Mouse (Mus musculus): ENCODE data around the gene Gar1. TPM values are rescaled to one million over a fixed set of nuclear protein-coding genes. Genes with fewer than 3 reads are reported as not detected.

Gene Gar1
- polyA plus RNA-seq, 1 experiment from 2014 or later = 72.5 TPM

DNA sequence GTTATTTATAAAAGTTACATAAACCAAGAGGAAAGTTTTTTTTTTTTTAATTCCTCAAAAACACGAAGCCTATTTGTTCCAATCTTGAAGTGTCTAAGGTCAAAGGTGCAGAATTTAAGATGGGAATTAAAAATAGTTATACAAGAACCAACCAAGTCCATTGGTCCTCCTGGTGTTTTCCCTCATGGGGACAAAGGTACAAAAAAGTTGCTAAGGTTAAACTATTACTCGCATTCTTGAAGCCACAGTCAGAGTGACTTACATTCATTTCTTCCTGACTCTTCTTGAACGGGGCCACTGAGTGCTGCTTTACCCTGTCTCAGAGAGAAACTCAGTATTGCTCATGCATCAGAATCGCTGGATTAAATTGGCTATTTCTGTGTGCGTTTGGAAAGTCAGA lies 33.9 kb downstream of the Gar1 start:
- Histone ChIP-seq H3K27me3 (no peaks in the 10 kb centered on the region), H3K4me2 (replicated peaks) (no peak overlapping the region), H3K36me3 (no peaks in the 10 kb centered on the region), H3K9ac (no peak overlapping the region), H3K4me3 (no peak overlapping the region), H3K9me3 (no peaks in the 10 kb centered on the region), H3K4me1 (no peaks in the 10 kb centered on the region), H3K27ac (no peak overlapping the region)
- 79% methylated on average over 5 of the region's 5 CpGs for WGBS
- ATAC-seq (ENCODE audit: low FRiP score, low read depth) = no peak

- no peak overlapping the region for H3K4me2 ChIP-seq (replicated peaks)
- no peak overlapping the region for H3K9ac ChIP-seq
- no peak overlapping the region for H3K27ac ChIP-seq
- no peaks in the 10 kb centered on the region for H3K36me3 ChIP-seq
- H3K4me1 ChIP-seq = no peaks in the 10 kb centered on the region
- ATAC-seq (ENCODE audit: low FRiP score, low read depth) = no peak
- no peaks in the 10 kb centered on the region for H3K9me3 ChIP-seq
- no peak overlapping the region for H3K4me3 ChIP-seq
- 80% methylated on average over 5 of the region's 5 CpGs for WGBS
- H3K27me3 ChIP-seq = no peaks in the 10 kb centered on the region
Observed at GRCm38 (mm10) chr3:129793801-129794200, 37.4 kb downstream of the Gar1 start.

GRCm38 (mm10) chr3:129782746-129783145 lies 48.5 kb downstream of the Gar1 start:
- 0 out of 2 replicates have a peak, but pooled peaks cover 3% of the 10 kb centered on the region for H3K9me3 ChIP-seq
- H3K4me1 ChIP-seq = no peaks in the 10 kb centered on the region
- H3K9ac ChIP-seq = no peak overlapping the region
- H3K4me2 ChIP-seq (replicated peaks) = no peak overlapping the region
- no peak for ATAC-seq (ENCODE audit: low FRiP score, low read depth)
- no peak overlapping the region for H3K27ac ChIP-seq
- H3K27me3 ChIP-seq = no peaks in the 10 kb centered on the region
- H3K4me3 ChIP-seq = no peak overlapping the region
- no peaks in the 10 kb centered on the region for H3K36me3 ChIP-seq
- 90% methylated on average over 3 of the region's 3 CpGs for WGBS

DNA sequence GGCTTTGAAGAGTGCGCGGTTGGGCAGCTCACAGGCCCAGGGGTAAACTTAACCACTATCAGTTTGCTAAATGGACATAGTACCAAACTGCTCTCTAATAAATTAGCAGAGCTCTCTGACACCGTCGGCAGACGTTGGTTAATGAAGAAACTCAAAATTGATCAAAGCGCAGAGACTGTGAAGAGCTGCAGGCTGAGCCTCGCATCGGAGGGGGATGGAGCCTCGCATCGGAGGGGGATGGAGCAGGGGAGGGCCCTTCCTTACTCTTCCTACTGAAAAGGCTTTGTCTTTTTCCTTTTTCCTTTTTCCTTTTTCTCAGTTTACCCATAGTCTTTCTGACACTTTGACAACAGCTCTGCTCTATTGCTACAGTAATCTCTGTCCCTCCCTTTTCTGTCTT lies 49.8 kb downstream of the Gar1 start:
- no peak overlapping the region for H3K4me3 ChIP-seq
- no peaks in the 10 kb centered on the region for H3K4me1 ChIP-seq
- WGBS = 44% methylated on average over 10 of the region's 10 CpGs

More for the DNA sequence above, 49.8 kb downstream of the Gar1 start:
- 0 out of 2 replicates have a peak, but pooled peaks cover 3% of the 10 kb centered on the region for H3K9me3 ChIP-seq
- H3K27ac ChIP-seq = no peak overlapping the region
- no peaks in the 10 kb centered on the region for H3K27me3 ChIP-seq
- ATAC-seq (ENCODE audit: low FRiP score, low read depth) = no peak
- H3K36me3 ChIP-seq = no peaks in the 10 kb centered on the region
- H3K9ac ChIP-seq = no peak overlapping the region
- H3K4me2 ChIP-seq (replicated peaks) = no peak overlapping the region

Other genes with a start within 250 kb of the Gar1 start
- 1.8 and 2.1 TPM in 2 replicates for gene Egf, start 76.1 kb downstream of the Gar1 start, polyA plus RNA-seq (2015; fragmentation: Nextera tagmentation; extraction: Ambion mirVana)
- gene Lrit3, start 27.4 kb downstream of the Gar1 start, polyA plus RNA-seq (2015; fragmentation: Nextera tagmentation; extraction: Ambion mirVana) = not detected in 2 replicates
- gene Rrh, start 8.8 kb downstream of the Gar1 start, polyA plus RNA-seq (2015; fragmentation: Nextera tagmentation; extraction: Ambion mirVana) = 0.15 and 0.17 TPM in 2 replicates
- gene Cfi, start 4.5 kb upstream of the Gar1 start, polyA plus RNA-seq (2015; fragmentation: Nextera tagmentation; extraction: Ambion mirVana) = 0.31 and 0.47 TPM in 2 replicates
- 21.3 and 22.0 TPM in 2 replicates for gene Pla2g12a, start 47.2 kb upstream of the Gar1 start, polyA plus RNA-seq (2015; fragmentation: Nextera tagmentation; extraction: Ambion mirVana)
- 90.6 and 91.5 TPM in 2 replicates for gene Casp6, start 70.0 kb upstream of the Gar1 start, polyA plus RNA-seq (2015; fragmentation: Nextera tagmentation; extraction: Ambion mirVana)
- gene Mcub, start 138.8 kb upstream of the Gar1 start, polyA plus RNA-seq (2015; fragmentation: Nextera tagmentation; extraction: Ambion mirVana) = 6.9 and 8.3 TPM in 2 replicates
- 33.1 and 34.7 TPM in 2 replicates for gene Sec24b, start 230.2 kb upstream of the Gar1 start, polyA plus RNA-seq (2015; fragmentation: Nextera tagmentation; extraction: Ambion mirVana)

All from limb, embryonic 13.5 days (tissue).